Mouse (Mus musculus) induced T-regulatory cell, adult 2 months (primary cell): ENCODE measurements around the gene Gm21954.

Source experiments
- DNase-seq: peaks from one replicate; pipeline ENCODE4 v3.0.0-alpha.2; 2012; ENCODE audit warnings: low read depth

Gene Gm21954

GRCm38 (mm10) chr3:55472110-55472509 is at the start of gene Gm21954:
Gene Gm21954 (minus strand): TSS chr3:55472210.
- DNase-seq, result no peak

DNA sequence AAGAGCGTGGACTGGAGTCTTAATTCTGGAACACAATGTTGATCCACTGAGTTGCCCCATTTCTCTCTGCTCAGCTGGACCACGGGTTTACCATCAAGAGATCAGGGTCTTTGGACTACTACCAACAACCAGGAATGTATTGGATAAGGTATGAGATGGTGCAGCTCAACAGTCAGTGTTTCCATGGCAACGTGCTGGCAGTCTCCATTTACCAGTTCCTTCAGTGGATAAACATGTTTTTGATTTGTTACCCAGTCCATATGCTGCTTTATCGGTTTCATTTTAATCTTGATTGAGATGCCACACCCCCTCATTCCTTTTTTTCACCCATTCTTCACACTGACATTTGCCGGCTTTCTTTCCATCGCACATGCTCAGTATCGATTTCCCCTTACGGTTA is 49.8 kb upstream of the Gm21954 start:
- no peak for DNase-seq

DNA sequence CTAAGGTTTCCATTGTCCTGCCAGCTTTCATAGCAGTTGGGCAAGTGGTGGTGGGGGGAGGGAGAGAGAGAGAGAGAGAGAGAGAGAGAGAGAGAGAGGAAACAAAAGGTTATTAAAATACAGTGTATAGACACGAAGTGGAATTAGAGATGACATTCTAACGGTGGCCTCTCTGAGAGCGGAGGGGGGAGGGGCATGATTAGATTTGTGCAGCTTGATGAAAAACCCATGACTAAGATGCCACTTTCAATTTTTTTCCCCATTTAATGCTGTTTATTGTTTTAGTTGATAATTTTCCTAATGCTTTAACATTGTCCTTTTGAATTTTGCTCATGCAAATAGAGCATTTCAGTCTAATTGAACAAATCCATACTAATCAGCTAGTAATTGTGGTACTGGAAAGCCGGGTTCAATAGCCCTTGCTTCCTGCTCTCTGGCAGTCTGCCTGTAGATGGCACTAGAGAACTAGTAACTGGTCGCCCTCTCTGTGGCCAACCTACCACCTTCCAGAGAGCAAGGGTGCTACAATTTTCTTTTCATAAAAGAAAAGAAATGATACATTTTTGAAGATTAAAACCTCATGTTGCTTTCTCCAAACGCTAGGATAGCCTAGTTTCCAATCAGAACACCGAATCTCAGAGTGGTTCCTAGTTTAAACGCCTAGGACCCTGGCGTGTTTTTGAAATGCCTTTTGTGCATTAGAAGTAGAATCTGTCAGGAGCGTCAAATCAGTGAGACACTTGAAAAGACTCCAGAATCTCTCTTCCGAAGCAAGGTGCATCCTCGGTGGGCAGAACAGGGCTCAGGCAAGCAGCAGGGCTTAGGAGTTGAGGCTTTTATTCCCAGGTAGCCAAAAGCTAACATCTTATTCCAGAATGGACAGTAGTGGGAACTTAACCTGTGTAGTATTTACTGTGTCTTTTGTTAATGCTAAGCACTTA is 48.5 kb upstream of the Gm21954 start:
- DNase-seq, result peak; percentile 69

DNA sequence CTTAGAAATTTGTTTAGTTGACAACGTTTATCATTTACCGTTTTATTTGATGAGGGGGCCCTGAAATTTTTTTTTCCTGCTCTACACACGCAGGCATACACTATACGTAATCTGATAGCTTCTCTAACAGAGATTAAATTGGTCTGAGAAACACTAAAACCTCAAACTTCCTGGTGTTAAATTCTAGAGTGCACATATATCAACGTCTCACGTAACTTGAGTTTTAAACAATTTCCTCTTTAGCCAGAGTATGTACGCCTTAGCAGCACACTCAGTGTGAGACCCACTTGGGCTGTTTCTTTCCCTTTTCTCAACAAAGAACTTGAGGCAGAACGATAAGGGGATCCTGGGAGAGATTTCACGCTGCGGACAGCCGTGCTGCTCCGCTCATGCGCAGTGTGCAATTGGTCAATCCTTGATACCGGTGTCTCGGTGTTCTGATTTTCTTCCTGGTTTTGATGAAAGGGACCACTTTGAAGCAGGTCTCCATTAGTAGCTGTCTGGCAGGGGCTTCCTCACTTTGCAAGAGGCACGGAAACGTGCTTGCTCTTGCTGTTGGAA is 45.5 kb upstream of the Gm21954 start:
- DNase-seq, result peak; percentile 50

- no peak for DNase-seq
These were observed 44.0 kb upstream of the Gm21954 start for GRCm38 (mm10) chr3:55515966-55516365.

DNA sequence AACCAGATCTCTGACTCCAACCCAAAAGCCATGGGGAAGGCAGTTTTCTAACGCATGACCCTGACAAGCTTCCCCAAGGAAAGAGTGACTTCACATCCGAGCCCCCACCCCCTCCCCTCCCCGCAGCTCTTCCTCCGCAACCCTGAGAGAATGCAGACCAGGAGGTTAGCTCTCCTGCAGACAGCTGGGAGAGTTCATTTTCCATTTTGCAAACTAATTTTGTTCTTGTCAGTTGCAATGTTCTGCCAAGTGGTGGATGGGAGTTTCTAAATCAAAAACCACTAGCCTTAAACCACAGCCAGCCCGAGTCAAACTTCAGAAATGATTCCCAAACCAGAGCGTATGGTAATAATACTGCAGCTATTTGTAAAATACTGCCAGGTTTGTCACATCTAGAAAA is 39.6 kb upstream of the Gm21954 start:
- no peak for DNase-seq

DNA sequence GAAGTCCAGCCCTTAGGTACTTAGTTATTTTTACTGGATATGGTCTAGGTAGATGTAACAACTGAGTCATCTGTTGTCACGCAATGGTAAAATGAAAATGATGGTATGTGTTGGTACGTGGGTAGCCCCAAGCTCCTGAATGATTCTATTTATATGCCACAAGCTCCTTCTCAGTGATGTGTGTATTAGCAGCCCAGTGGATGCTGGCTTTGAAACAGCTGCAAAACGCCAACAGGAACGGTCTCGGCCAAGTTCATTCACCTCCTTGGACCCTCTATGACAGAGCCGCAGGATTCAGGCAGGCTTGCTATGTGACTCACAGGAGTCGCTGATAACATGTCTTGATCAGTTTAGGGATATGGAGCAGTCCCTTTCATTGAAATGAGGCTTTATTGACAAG is 38.2 kb upstream of the Gm21954 start:
- DNase-seq, result no peak

DNA sequence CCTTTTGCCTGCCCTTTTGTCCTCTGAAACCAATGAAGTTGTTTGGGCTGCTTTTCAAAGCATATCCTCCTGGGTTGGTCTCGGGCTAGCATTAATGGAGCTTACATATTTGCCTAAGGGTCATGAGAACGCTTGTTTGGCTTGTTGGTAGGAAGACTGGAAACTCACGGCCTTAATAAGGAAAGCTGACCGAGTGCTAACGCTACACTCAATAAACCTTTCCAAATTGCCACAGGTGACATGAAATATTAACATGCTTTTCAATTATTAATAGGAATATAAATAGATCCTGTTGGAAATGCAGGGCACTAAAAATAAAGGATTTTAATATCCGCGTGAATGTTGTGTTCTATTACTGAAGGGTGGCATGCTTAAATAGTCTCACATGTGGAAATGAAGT is 27.3 kb upstream of the Gm21954 start:
- DNase-seq, result no peak

- no peak for DNase-seq
These were observed 24.5 kb upstream of the Gm21954 start for GRCm38 (mm10) chr3:55496462-55496941.

DNA sequence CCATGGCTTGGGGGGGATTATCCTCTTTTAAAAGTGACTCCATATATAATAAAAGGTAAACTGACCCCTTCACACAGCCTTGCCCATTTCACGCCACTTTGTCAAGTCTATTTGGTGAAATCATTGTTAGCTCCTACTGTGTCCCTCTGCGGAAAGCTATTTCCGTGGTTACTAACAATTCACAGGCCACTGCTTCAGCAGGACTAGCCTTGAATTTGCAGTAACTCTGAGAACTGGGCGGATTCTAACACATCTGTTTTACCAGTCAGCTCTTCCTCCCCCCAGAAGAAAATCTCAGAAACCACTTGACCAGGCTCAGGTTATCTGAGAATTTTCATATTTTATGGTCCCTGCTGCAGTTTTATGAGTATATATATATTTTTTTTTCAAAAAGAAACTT is 23.9 kb upstream of the Gm21954 start:
- DNase-seq, result no peak

DNA sequence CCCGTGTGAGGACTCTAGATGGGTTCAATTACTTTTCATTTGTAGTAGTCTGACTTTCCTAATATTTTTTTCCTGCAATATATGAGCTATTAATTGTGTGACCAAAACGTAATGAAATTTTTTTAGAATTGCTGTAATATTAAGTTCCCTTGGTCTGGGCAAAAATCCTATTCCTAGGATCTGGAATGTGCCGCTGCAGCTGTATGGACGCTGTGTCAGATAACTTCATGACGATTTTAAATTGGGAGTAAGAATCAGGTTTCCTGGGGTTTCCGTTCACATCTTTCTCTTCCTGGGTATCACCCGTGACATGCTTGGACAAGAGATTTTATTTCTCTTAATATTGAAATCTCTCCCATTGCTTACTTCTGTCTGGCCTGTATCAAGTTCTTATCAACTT is 23.2 kb upstream of the Gm21954 start:
- no peak for DNase-seq

GRCm38 (mm10) chr3:55494348-55494747 is 22.3 kb upstream of the Gm21954 start:
- DNase-seq, result peak; percentile 25

GRCm38 (mm10) chr3:55492021-55492420 is 20.0 kb upstream of the Gm21954 start:
- no peak for DNase-seq

DNA sequence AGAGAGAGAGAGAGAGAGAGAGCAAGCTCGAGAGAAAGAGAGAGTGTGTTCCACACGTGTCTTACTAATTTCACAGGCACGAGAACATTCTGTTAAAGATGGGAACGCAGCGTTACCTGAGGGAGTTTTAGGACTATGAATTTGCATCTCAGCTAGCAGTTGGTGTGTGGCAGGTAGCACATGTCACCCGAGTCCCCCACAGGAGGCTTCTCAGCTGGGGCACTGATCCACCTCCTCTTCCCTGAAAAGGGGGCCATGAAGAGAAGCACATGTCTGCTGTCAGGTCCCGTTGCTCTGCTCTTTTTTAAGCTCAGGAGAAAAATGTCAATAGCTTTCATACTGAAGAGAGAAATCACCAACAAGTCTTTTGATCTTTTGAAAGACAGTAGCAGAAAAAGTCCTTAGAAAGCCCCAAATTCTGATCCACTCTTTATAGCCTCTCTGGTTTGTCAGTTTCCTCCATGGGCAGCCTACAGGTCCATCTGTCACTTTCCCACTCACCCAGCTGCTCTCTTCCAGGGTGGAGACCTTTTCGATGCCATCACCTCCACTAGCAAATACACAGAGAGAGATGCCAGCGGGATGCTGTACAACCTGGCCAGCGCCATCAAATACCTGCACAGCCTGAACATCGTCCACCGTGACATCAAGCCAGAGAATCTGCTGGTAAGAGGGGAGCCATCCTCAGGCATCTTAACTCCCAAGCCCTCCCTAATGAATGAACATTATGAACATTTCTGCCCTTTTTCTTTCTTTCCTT is 17.4 kb upstream of the Gm21954 start:
- no peak for DNase-seq

- DNase-seq, result no peak
These were observed 11.3 kb upstream of the Gm21954 start for GRCm38 (mm10) chr3:55483328-55483727.

GRCm38 (mm10) chr3:55481140-55481539 is 9.1 kb upstream of the Gm21954 start:
- DNase-seq, result no peak

- DNase-seq, result no peak
These were observed 7.3 kb upstream of the Gm21954 start for GRCm38 (mm10) chr3:55479306-55479705.

GRCm38 (mm10) chr3:55476694-55477093 is 4.7 kb upstream of the Gm21954 start:
- DNase-seq, result no peak

DNA sequence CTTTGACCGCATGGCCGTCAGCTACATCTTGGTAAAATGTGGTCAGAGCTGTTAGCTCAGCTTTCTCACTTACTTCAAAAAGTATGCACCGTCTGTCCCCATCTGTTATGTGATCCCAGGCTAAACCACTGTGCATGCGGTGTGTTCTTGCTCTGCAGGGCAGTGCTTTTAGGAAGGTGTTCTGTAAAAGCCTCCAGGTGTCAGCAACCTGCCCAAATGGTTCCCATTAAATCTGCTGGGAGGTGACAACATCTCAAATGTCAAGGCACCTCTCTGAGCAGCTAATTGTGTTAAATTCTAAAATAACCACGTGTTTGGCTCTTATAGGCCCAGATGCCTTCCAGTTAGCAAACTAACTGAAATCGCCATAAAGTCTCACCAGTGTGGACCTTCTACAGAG is 1.1 kb upstream of the Gm21954 start:
- DNase-seq, result no peak

- no peak for DNase-seq
These were observed 5.7 kb downstream of the Gm21954 start for GRCm38 (mm10) chr3:55466348-55466747.

DNA sequence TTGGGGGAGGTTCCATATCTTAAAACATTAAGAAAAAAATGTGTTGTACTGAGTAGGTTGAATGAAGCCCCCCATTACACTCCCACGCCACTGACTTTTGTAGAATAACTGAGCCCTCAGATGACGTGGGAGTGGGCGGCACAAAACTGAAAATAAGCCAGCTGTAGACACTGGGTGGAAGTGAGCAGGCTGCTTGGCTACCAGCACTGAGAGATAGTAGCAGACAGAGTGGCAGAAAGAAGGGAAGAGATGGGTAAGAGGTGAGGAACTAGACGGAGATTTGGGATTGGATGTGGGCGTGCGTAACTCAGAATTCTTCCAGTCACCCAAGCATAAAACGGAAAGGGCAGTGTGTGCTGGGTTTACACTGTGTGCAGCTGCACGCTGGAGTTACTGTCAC is 6.2 kb downstream of the Gm21954 start:
- DNase-seq, result no peak

DNA sequence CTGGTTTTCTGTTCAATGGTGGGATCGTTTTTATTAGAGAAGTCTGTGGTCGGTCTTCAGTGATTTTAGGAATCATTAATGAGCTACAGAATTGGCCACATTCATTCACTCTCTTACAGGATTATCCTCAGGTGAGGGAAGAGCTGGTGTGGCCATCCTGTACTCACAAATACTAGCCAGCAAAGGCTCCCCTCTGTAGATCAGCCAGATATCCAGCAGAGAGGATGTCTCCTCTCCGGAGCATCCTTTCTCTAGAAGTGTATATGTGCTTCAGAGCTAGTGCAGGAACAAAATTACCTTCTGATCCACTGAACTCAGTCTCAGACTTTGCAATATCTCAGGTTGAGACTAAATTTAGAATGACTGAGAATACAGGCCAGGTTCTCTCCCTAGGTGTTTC is 7.8 kb downstream of the Gm21954 start:
- no peak for DNase-seq
